ENCODE assay signal across 9 mouse cellular contexts in genomic region chr13:29109064-29109856, GRCm38 (mm10).
DNase-seq lines count a peak whose midpoint lies in the region; ATAC-seq and TF ChIP-seq lines count a peak whose summit lies in the region.
"Had no signal": no experiment of that assay in that cellular context is flagged by ENCODE, and none has a peak within 500 bp of the region (broad histone marks: within the 10 kb centered on the region; RNA-seq: fewer than 3 reads in every experiment).

No protein-coding gene starts in this region.

- no peak overlapping the region for H3K27ac ChIP-seq in hindbrain, embryonic 12.5 days
- H3K27ac ChIP-seq in hindbrain, embryonic 10.5 days, result no peak overlapping the region
- peak overlapping the region; percentile 47; the same call in 1 of the 2 replicates for H3K27ac ChIP-seq in CH12.LX (ENCODE audit: insufficient read depth, low read depth)
- no peak overlapping the region for H3K27ac ChIP-seq in embryonic facial prominence, embryonic 15.5 days (replicated peaks)

- no peaks in the 10 kb centered on the region for H3K27me3 ChIP-seq in hindbrain, embryonic 12.5 days
- no peaks in the 10 kb centered on the region for H3K27me3 ChIP-seq in hindbrain, embryonic 10.5 days (ENCODE audit: insufficient read depth, poor library complexity, severe bottlenecking)
- H3K27me3 ChIP-seq in CH12.LX (replicated peaks), result no peaks in the 10 kb centered on the region
- no peaks in the 10 kb centered on the region for H3K27me3 ChIP-seq in embryonic facial prominence, embryonic 15.5 days

- no peaks in the 10 kb centered on the region for H3K79me2 ChIP-seq in CH12.LX (replicated peaks; ENCODE audit: control insufficient read depth, extremely low read depth, insufficient read depth, poor library complexity, severe bottlenecking)

- peak; percentile 85 for TF ChIP-seq EP300 in CH12.LX (IDR thresholded peaks at IDR 0.05; ENCODE audit: low read length)

- dilution Hi-C loops in CH12.LX (cut with MboI; ENCODE audit: extremely low pct_ligation_motif_present, extremely low pct_unique_long_range_greater_than_20kb, low sequenced_read_pairs), result no loop called here

- H3K4me1 ChIP-seq in hindbrain, embryonic 12.5 days, result 0 out of 2 replicates have a peak, but pooled peaks cover 2% of the 10 kb centered on the region
- H3K4me1 ChIP-seq in hindbrain, embryonic 10.5 days (replicated peaks), result no peaks in the 10 kb centered on the region
- peaks cover 18 to 41% of the 10 kb centered on the region in 2 experiments for H3K4me1 ChIP-seq in CH12.LX (ENCODE audit: control insufficient read depth in 1 of 2, insufficient read depth in 2 of 2)
- peaks cover 13% of the 10 kb centered on the region; the same call in 1 of the 2 replicates for H3K4me1 ChIP-seq in embryonic facial prominence, embryonic 15.5 days

- TF ChIP-seq CTCF in CH12.LX (conservative IDR thresholded peaks at IDR 0.05 in 1 of 2, IDR thresholded peaks at IDR 0.05 in 1 of 2; ENCODE audit: low read depth in 2 of 2, low read length in 2 of 2), result no peak

- WGBS in hindbrain, embryonic 12.5 days, result 75% methylated on average over 18 of the region's 18 CpGs
- 78% methylated on average over 18 of the region's 18 CpGs for WGBS in hindbrain, embryonic 10.5 days
- 54% methylated on average over 18 of the region's 18 CpGs for WGBS in embryonic facial prominence, embryonic 15.5 days

- ATAC-seq in hindbrain, embryonic 12.5 days (ENCODE audit: low FRiP score), result peak; percentile 54
- peak; percentile 81 for ATAC-seq in embryonic facial prominence, embryonic 15.5 days (ENCODE audit: insufficient number of reproducible peaks, low FRiP score, low TSS enrichment, low read depth)
- ATAC-seq in erythroblast, adult 5-6 weeks (replicated peaks; ENCODE audit: low FRiP score, poor library complexity, severe bottlenecking), result no peak
- ATAC-seq in megakaryocyte-erythroid progenitor cell, adult 5-6 weeks (replicated peaks; ENCODE audit: low FRiP score, low TSS enrichment, poor library complexity, severe bottlenecking), result no peak

- in situ Hi-C loops in CH12.LX (cut with MboI; ENCODE audit: low pct_ligation_motif_present, low pct_unique_long_range_greater_than_20kb, low sequenced_read_pairs), result loop anchor here (25.0 kb wide), 1 partner anchor 503 kb away; no protein-coding TSS in a partner anchor

- H3K4me3 ChIP-seq in hindbrain, embryonic 12.5 days, result no peak overlapping the region
- H3K4me3 ChIP-seq in hindbrain, embryonic 10.5 days, result no peak overlapping the region
- peak overlapping the region in 1 of 3 experiments; percentile 18 for H3K4me3 ChIP-seq in CH12.LX (replicated peaks in 1 of 3; ENCODE audit: low read depth in 2 of 3, low read length in 2 of 3, poor library complexity in 1 of 3)
- no peak overlapping the region for H3K4me3 ChIP-seq in embryonic facial prominence, embryonic 15.5 days (replicated peaks)

- peaks cover 4% of the 10 kb centered on the region for H3K9me3 ChIP-seq in hindbrain, embryonic 12.5 days (replicated peaks)
- no peaks in the 10 kb centered on the region for H3K9me3 ChIP-seq in hindbrain, embryonic 10.5 days
- H3K9me3 ChIP-seq in CH12.LX (replicated peaks; ENCODE audit: low read length), result peaks cover 6% of the 10 kb centered on the region
- no peaks in the 10 kb centered on the region for H3K9me3 ChIP-seq in embryonic facial prominence, embryonic 15.5 days (replicated peaks)

- TF ChIP-seq POLR2A in CH12.LX (IDR thresholded peaks at IDR 0.05; ENCODE audit: low read depth, low read length), result no peak

- TF ChIP-seq RAD21 in CH12.LX (IDR thresholded peaks at IDR 0.05; ENCODE audit: low read depth, low read length), result no peak

- H3K36me3 ChIP-seq in hindbrain, embryonic 12.5 days, result no peaks in the 10 kb centered on the region
- no peaks in the 10 kb centered on the region for H3K36me3 ChIP-seq in hindbrain, embryonic 10.5 days
- no peaks in the 10 kb centered on the region for H3K36me3 ChIP-seq in CH12.LX (replicated peaks in 1 of 2; ENCODE audit: control insufficient read depth in 1 of 2, insufficient read depth in 1 of 2, low read length in 1 of 2)
- no peaks in the 10 kb centered on the region for H3K36me3 ChIP-seq in embryonic facial prominence, embryonic 15.5 days

- H3K4me2 ChIP-seq in hindbrain, embryonic 12.5 days (replicated peaks), result no peak overlapping the region
- peak overlapping the region; percentile 67 for H3K4me2 ChIP-seq in CH12.LX (ENCODE audit: insufficient read depth, low read depth, poor library complexity, severe bottlenecking)
- no peak overlapping the region for H3K4me2 ChIP-seq in embryonic facial prominence, embryonic 15.5 days (replicated peaks)

- DNase-seq in hindbrain, embryonic 10.5 days (ENCODE audit: low spot score), result no peak
- peak; percentile 3 for DNase-seq in 3T3-L1 (ENCODE audit: low read depth, low spot score)
- DNase-seq in CH12.LX (ENCODE audit: extremely low read depth), result peak; percentile 85
- no peak for DNase-seq in adrenal gland, postnatal 25 days
- DNase-seq: thymus, postnatal 14 days had no signal

- H3K9ac ChIP-seq in hindbrain, embryonic 12.5 days, result no peak overlapping the region
- H3K9ac ChIP-seq in CH12.LX (ENCODE audit: insufficient read depth, low read depth), result no peak overlapping the region
- H3K9ac ChIP-seq in embryonic facial prominence, embryonic 15.5 days, result no peak overlapping the region

TF ChIP-seq in CH12.LX, 34 proteins besides CTCF, POLR2A, EP300 and RAD21:
- TF ChIP-seq CHD1 (IDR thresholded peaks at IDR 0.05; ENCODE audit: low read depth, low read length) (no peak), ETS1 (conservative IDR thresholded peaks at IDR 0.05; ENCODE audit: low read depth, low read length) (peak; percentile 88), MAFK (IDR thresholded peaks at IDR 0.05; ENCODE audit: insufficient replicate concordance, low read length) (peak; percentile 96), UBTF (IDR thresholded peaks at IDR 0.05; ENCODE audit: low read depth, low read length) (no peak), MYC (IDR thresholded peaks at IDR 0.05; ENCODE audit: low read depth, low read length) (peak; percentile 89), POLR2AphosphoS2 (IDR thresholded peaks at IDR 0.05; ENCODE audit: low read depth, low read length) (no peak), TCF12 (IDR thresholded peaks at IDR 0.05; ENCODE audit: low read depth, low read length) (peak; percentile 93), USF2 (conservative IDR thresholded peaks at IDR 0.05; ENCODE audit: low read depth, low read length) (peak; percentile 47; the same call in 1 of the 2 replicates), MAX (IDR thresholded peaks at IDR 0.05; ENCODE audit: low read length) (peak; percentile 92), USF1 (IDR thresholded peaks at IDR 0.05; ENCODE audit: low read depth, low read length) (peak; percentile 71), PAX5 (IDR thresholded peaks at IDR 0.05; ENCODE audit: low read length) (peak; percentile 59; the same call in 1 of the 2 replicates), IRF4 (IDR thresholded peaks at IDR 0.05; ENCODE audit: low read depth, low read length) (peak; percentile 51; the same call in 1 of the 2 replicates), SMC3 (IDR thresholded peaks at IDR 0.05; ENCODE audit: low read depth, low read length) (no peak), MEF2A (IDR thresholded peaks at IDR 0.05; ENCODE audit: borderline replicate concordance, low read depth, low read length) (peak; percentile 70), RCOR1 (conservative IDR thresholded peaks at IDR 0.05; ENCODE audit: low read depth, low read length) (peak; percentile 55; the same call in 1 of the 2 replicates), MAZ (IDR thresholded peaks at IDR 0.05; ENCODE audit: low read depth, low read length) (peak; percentile 80; the same call in 1 of the 2 replicates), BHLHE40 (IDR thresholded peaks at IDR 0.05; ENCODE audit: low read depth, low read length) (peak; percentile 98), CHD2 (IDR thresholded peaks at IDR 0.05; ENCODE audit: low read length) (peak; percentile 63; the same call in 1 of the 2 replicates)

Comparison
In these comparisons a context has a peak if more than half of its experiments do, and no peak if none do; other contexts are left out.
1. ATAC-seq: peak in hindbrain, embryonic 12.5 days (single experiment) and embryonic facial prominence, embryonic 15.5 days (single experiment); none in erythroblast, adult 5-6 weeks (single experiment) and megakaryocyte-erythroid progenitor cell, adult 5-6 weeks (single experiment).
2. DNase-seq: peak in 3T3-L1 (single experiment) and CH12.LX (single experiment); none in hindbrain, embryonic 10.5 days (single experiment) and adrenal gland, postnatal 25 days (single experiment).